Mouse (Mus musculus) heart, embryonic 13.5 days (tissue): ENCODE data around the gene M1ap. TPM values are rescaled to one million over a fixed set of nuclear protein-coding genes. Genes with fewer than 3 reads are reported as not detected.

Experiments
- ATAC-seq: fragments of 200-750 bp; cut with Nextera tagmentation; 2 replicates; pipeline ENCODE4 v1.8.0; 2017; ENCODE audit warnings: moderate TSS enrichment; ENCODE audit not compliant: insufficient number of reproducible peaks, low FRiP score, low TSS enrichment; ENCODE audit errors: extremely low read depth
- H3K27ac ChIP-seq: fragments of 300-500 bp; sonication (generic); replicated peaks from 2 replicates; pipeline ENCODE4 v1.5.1; 2015; ENCODE audit warnings: moderate library complexity, mild to moderate bottlenecking, inconsistent platforms
- H3K27me3 ChIP-seq: fragments of 300-500 bp; sonication (generic); replicated peaks from 2 replicates; pipeline ENCODE4 v1.6.1; 2015; ENCODE audit warnings: mild to moderate bottlenecking, inconsistent platforms
- H3K36me3 ChIP-seq: fragments of 300-500 bp; sonication (generic); 2 replicates; pipeline ENCODE4 v1.6.1; 2015; ENCODE audit warnings: mild to moderate bottlenecking, inconsistent platforms
- H3K4me1 ChIP-seq: fragments of 300-500 bp; sonication (generic); 2 replicates; pipeline ENCODE4 v1.6.1; 2015; ENCODE audit warnings: inconsistent platforms
- H3K4me2 ChIP-seq: fragments of 300-500 bp; sonication (generic); 2 replicates; pipeline ENCODE4 v1.6.1; 2015; ENCODE audit warnings: inconsistent platforms, mild to moderate bottlenecking, moderate library complexity
- H3K4me3 ChIP-seq: fragments of 300-500 bp; sonication (generic); 2 replicates; pipeline ENCODE4 v1.5.1; 2015; ENCODE audit warnings: moderate library complexity, mild to moderate bottlenecking, inconsistent platforms
- H3K9ac ChIP-seq: fragments of 300-500 bp; sonication (generic); 2 replicates; pipeline ENCODE4 v1.6.1; 2015; ENCODE audit warnings: inconsistent platforms, mild to moderate bottlenecking, moderate library complexity
- H3K9me3 ChIP-seq: fragments of 300-500 bp; sonication (generic); 2 replicates; pipeline ENCODE4 v1.6.1; 2016; ENCODE audit warnings: inconsistent platforms
- WGBS: fragments of 180-500 bp; shearing (Covaris S2); methylation state at CpG from one replicate; pipeline ENCODE4 v1.1.7; 2015; ENCODE audit warnings: mixed read lengths; 5-methylcytosine and 5-hydroxymethylcytosine counted together
- polyA plus RNA-seq: library from polyadenylated mRNA; unstranded; fragments of >200 nt; fragmentation: Nextera tagmentation; extraction: Ambion mirVana; gene quantifications from 2 replicates; pipeline ENCODE4 v1.2.1, GENCODE M21; 2015

M1ap gene
- polyA plus RNA-seq, 1 experiment from 2014 or later, result 1.5 TPM

- WGBS, result 3% methylated on average over 44 of the region's 44 CpGs
- H3K27ac ChIP-seq, result no peak within 1 kb of the TSS
Observed at GRCm38 (mm10) chr6:82939167-82939912, 7.4 kb upstream of the M1ap start, which contains the start of gene Sema4f. Gene Sema4f, minus strand, starts transcription at chr6:82939769.

GRCm38 (mm10) chr6:82940765-82941164 lies 5.9 kb upstream of the M1ap start:
- ATAC-seq, result no peak
- no peaks in the 10 kb centered on the region for H3K9me3 ChIP-seq
- 65% methylated on average over 3 of the region's 3 CpGs for WGBS
- no peaks in the 10 kb centered on the region for H3K36me3 ChIP-seq
- no peak overlapping the region for H3K27ac ChIP-seq
- no peak overlapping the region for H3K9ac ChIP-seq
- H3K4me3 ChIP-seq, result no peak overlapping the region
- H3K27me3 ChIP-seq, result peaks cover 56% of the 10 kb centered on the region
- no peak overlapping the region for H3K4me2 ChIP-seq
- peaks cover 6% of the 10 kb centered on the region; the same call in 1 of the 2 replicates for H3K4me1 ChIP-seq

More at GRCm38 (mm10) chr6:82939167-82939912, 7.4 kb upstream of the M1ap start, which contains the start of gene Sema4f:
- no peaks in the 10 kb centered on the region for H3K9me3 ChIP-seq
- H3K27me3 ChIP-seq, result peaks cover 70% of the 10 kb centered on the region
- H3K36me3 ChIP-seq, result no peaks in the 10 kb centered on the region
- peaks cover 6% of the 10 kb centered on the region; the same call in 1 of the 2 replicates for H3K4me1 ChIP-seq
- H3K4me2 ChIP-seq, result peak within 1 kb of the TSS; percentile 81
- H3K4me3 ChIP-seq, result peak within 1 kb of the TSS; percentile 55
- peak within 1 kb of the TSS; percentile 73 for H3K9ac ChIP-seq
- ATAC-seq, result peak; percentile 55; the same call in 1 of the 2 replicates

- peaks cover 21% of the 10 kb centered on the region for H3K27me3 ChIP-seq
- no peaks in the 10 kb centered on the region for H3K36me3 ChIP-seq
- no peak overlapping the region for H3K9ac ChIP-seq
- H3K9me3 ChIP-seq, result no peaks in the 10 kb centered on the region
- no peaks in the 10 kb centered on the region for H3K4me1 ChIP-seq
- 42% methylated on average over 6 of the region's 6 CpGs for WGBS
- ATAC-seq, result no peak
- H3K4me2 ChIP-seq, result no peak overlapping the region
- no peak overlapping the region for H3K4me3 ChIP-seq
- H3K27ac ChIP-seq, result no peak overlapping the region
Observed at GRCm38 (mm10) chr6:82945750-82946149, 952 bp upstream of the M1ap start.

GRCm38 (mm10) chr6:82956553-82957251 lies 10.0 kb downstream of the M1ap start:
- Histone ChIP-seq H3K9ac (no peak overlapping the region), H3K36me3 (no peaks in the 10 kb centered on the region), H3K27me3 (0 out of 2 replicates have a peak, but pooled peaks cover 3% of the 10 kb centered on the region), H3K4me3 (no peak overlapping the region), H3K4me1 (no peaks in the 10 kb centered on the region; the same call in 1 of the 2 replicates), H3K9me3 (no peaks in the 10 kb centered on the region), H3K4me2 (0 out of 2 replicates have a peak overlapping the region, but pooled peaks have one; percentile 10), H3K27ac (peak overlapping the region; percentile 36; the same call in 1 of the 2 replicates)
- no peak for ATAC-seq
- WGBS, result 50% methylated on average over 4 of the region's 4 CpGs

- H3K4me3 ChIP-seq, result no peak overlapping the region
- no peaks in the 10 kb centered on the region for H3K9me3 ChIP-seq
- no peaks in the 10 kb centered on the region; the same call in 1 of the 2 replicates for H3K4me1 ChIP-seq
- H3K27me3 ChIP-seq, result peaks cover 19% of the 10 kb centered on the region
- no peak overlapping the region for H3K4me2 ChIP-seq
- H3K27ac ChIP-seq, result no peak overlapping the region
- WGBS, result 60% methylated on average over 1 of the region's 1 CpGs
- H3K9ac ChIP-seq, result no peak overlapping the region
- no peaks in the 10 kb centered on the region for H3K36me3 ChIP-seq
- ATAC-seq, result no peak
Observed at GRCm38 (mm10) chr6:82961664-82962063, 15.0 kb downstream of the M1ap start.

GRCm38 (mm10) chr6:82969249-82970084 lies 22.8 kb downstream of the M1ap start:
- peaks cover 45% of the 10 kb centered on the region for H3K27me3 ChIP-seq
- no peaks in the 10 kb centered on the region for H3K36me3 ChIP-seq
- no peak overlapping the region for H3K9ac ChIP-seq
- H3K4me1 ChIP-seq, result no peaks in the 10 kb centered on the region
- WGBS, result 65% methylated on average over 6 of the region's 6 CpGs
- no peak overlapping the region for H3K27ac ChIP-seq
- H3K9me3 ChIP-seq, result no peaks in the 10 kb centered on the region
- no peak for ATAC-seq
- H3K4me3 ChIP-seq, result no peak overlapping the region
- H3K4me2 ChIP-seq, result no peak overlapping the region

- Histone ChIP-seq H3K9ac (no peak overlapping the region), H3K36me3 (no peaks in the 10 kb centered on the region), H3K9me3 (no peaks in the 10 kb centered on the region), H3K27ac (no peak overlapping the region), H3K4me1 (no peaks in the 10 kb centered on the region), H3K4me3 (no peak overlapping the region), H3K27me3 (peaks cover 36% of the 10 kb centered on the region), H3K4me2 (no peak overlapping the region)
- no peak for ATAC-seq
- 8% methylated on average over 5 of the region's 5 CpGs for WGBS
Observed at GRCm38 (mm10) chr6:82971031-82971430, 24.3 kb downstream of the M1ap start.

GRCm38 (mm10) chr6:82987411-82987971 lies 40.8 kb downstream of the M1ap start:
- H3K27me3 ChIP-seq, result peaks cover 32% of the 10 kb centered on the region
- 33% methylated on average over 9 of the region's 9 CpGs for WGBS
- no peak overlapping the region for H3K4me2 ChIP-seq
- no peaks in the 10 kb centered on the region for H3K36me3 ChIP-seq
- H3K4me3 ChIP-seq, result no peak overlapping the region
- no peaks in the 10 kb centered on the region for H3K4me1 ChIP-seq
- ATAC-seq, result no peak
- H3K27ac ChIP-seq, result no peak overlapping the region
- H3K9me3 ChIP-seq, result no peaks in the 10 kb centered on the region
- H3K9ac ChIP-seq, result no peak overlapping the region

- Histone ChIP-seq H3K9ac (no peak overlapping the region), H3K4me3 (no peak overlapping the region), H3K27ac (no peak overlapping the region), H3K36me3 (no peaks in the 10 kb centered on the region), H3K9me3 (no peaks in the 10 kb centered on the region), H3K4me2 (no peak overlapping the region), H3K27me3 (peaks cover 26% of the 10 kb centered on the region), H3K4me1 (peaks cover 14% of the 10 kb centered on the region)
- ATAC-seq, result no peak
- 27% methylated on average over 1 of the region's 1 CpGs for WGBS
Observed at GRCm38 (mm10) chr6:82993696-82994095, 47.0 kb downstream of the M1ap start.

GRCm38 (mm10) chr6:82994372-82994771 lies 47.7 kb downstream of the M1ap start:
- Histone ChIP-seq H3K27ac (no peak overlapping the region), H3K4me1 (peaks cover 14% of the 10 kb centered on the region), H3K36me3 (no peaks in the 10 kb centered on the region), H3K9ac (no peak overlapping the region), H3K27me3 (peaks cover 29% of the 10 kb centered on the region), H3K4me3 (no peak overlapping the region), H3K9me3 (no peaks in the 10 kb centered on the region), H3K4me2 (no peak overlapping the region)
- WGBS, result 69% methylated on average over 7 of the region's 7 CpGs
- no peak for ATAC-seq
